Mouse (Mus musculus) MEL (cell line): ENCODE results near the gene G0s2.

Experiments
- CTCF ChIP-seq, 3 experiments: IDR thresholded peaks in 2 of 3; conservative IDR thresholded peaks in 1 of 3; 2 replicates each; pipeline ENCODE4 v1.5.1; 2011 to 2012; ENCODE audit warnings: low read length in 3 of 3, low read depth in 2 of 3, mild to moderate bottlenecking in 2 of 3, improper control_type of control experiment in 1 of 3, inconsistent platforms in 1 of 3, mixed read lengths in 1 of 3, moderate library complexity in 1 of 3; ENCODE audit not compliant: control insufficient read depth in 1 of 3, insufficient read depth in 1 of 3, poor library complexity in 1 of 3, severe bottlenecking in 1 of 3
- EP300 ChIP-seq, 2 experiments: IDR thresholded peaks; 2 replicates each; pipeline ENCODE4 v1.6.1; 2011; ENCODE audit warnings: improper control_type of control experiment in 2 of 2, low read length in 2 of 2, low read depth in 1 of 2, mild to moderate bottlenecking in 1 of 2
- GATA1 ChIP-seq: IDR thresholded peaks from 2 replicates; pipeline ENCODE4 v1.6.1; 2011; ENCODE audit warnings: low read depth, low read length, improper control_type of control experiment
- POLR2A ChIP-seq, 2 experiments: IDR thresholded peaks; 2 replicates each; pipeline ENCODE4 v1.6.1; 2011 to 2012; ENCODE audit warnings: low read length in 2 of 2, mild to moderate bottlenecking in 2 of 2, control low read depth in 1 of 2, improper control_type of control experiment in 1 of 2, low read depth in 1 of 2, moderate library complexity in 1 of 2; ENCODE audit not compliant: control insufficient read depth in 1 of 2, insufficient read depth in 1 of 2, poor library complexity in 1 of 2
- USF1 ChIP-seq: IDR thresholded peaks from 2 replicates; pipeline ENCODE4 v1.6.1; 2014; ENCODE audit warnings: low read depth, mild to moderate bottlenecking, inconsistent platforms, low read length, improper control_type of control experiment, moderate library complexity

- no peak for TF ChIP-seq POLR2A (IDR thresholded peaks at IDR 0.05; ENCODE audit: control insufficient read depth in 1 of 2, insufficient read depth in 1 of 2, low read depth in 1 of 2, low read length in 2 of 2, poor library complexity in 1 of 2)
- no peak for TF ChIP-seq CTCF (IDR thresholded peaks at IDR 0.05 in 2 of 3, conservative IDR thresholded peaks at IDR 0.05 in 1 of 3; ENCODE audit: control insufficient read depth in 1 of 3, insufficient read depth in 1 of 3, low read depth in 2 of 3, low read length in 3 of 3, poor library complexity in 1 of 3, severe bottlenecking in 1 of 3)
- no peak for TF ChIP-seq USF1
- no peak for TF ChIP-seq GATA1
- no peak for TF ChIP-seq EP300 (IDR thresholded peaks at IDR 0.05; ENCODE audit: low read depth in 1 of 2, low read length in 2 of 2)
These were observed 45.5 kb downstream of the G0s2 start for GRCm38 (mm10) chr1:193227537-193227936.
